Mouse (Mus musculus): ENCODE measurements around the gene Trappc13. TPM values are rescaled to one million over a fixed set of nuclear protein-coding genes. Genes with fewer than 3 reads are reported as not detected.
A peak's percentile ranks its signal among the peaks of the same experiment; 100 is the strongest.

The Trappc13 gene
- polyA plus RNA-seq, 1 experiment = 25.0 TPM

DNA sequence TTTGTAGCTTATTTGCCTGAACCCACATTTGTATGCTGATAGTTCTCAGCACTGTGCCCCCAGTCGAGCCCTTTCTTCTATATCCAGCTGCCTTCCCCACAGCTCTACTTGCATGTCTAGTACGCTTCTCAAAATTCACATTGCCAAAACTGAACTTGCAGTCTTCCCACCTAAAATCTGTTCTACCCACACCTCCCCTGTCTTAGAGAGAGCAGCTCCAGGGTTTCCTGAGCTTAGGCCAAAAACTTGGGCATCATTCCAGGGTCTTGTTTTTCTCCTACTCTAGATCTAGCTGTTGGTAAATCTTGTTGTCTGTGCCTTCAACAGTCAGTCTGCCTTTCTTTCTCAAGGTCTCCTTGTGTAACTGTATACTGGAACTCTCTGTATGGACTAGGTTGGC lies 63.4 kb downstream of the Trappc13 start:
- no peak for DNase-seq (ENCODE audit: low spot score)

DNA sequence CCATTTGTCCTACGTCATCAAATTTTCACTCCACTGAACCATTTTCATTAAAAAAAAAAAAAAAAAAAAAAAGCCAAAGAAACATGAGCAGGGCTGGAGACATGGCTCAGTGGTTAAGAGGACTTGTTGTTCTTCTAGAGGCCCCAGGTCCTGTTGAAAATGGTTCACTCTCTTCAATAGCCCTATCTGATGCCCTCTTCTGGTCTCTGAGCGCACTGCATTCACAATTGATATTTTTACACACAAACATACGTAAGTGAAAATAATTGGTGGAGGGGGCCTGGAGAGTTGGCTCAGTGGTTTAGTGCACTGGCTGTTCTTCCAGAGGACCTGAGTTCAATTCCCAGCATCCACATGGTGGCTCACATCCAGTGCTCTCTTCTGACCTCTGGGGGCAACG lies 64.5 kb downstream of the Trappc13 start:
- no peak for DNase-seq (ENCODE audit: low spot score)

DNA sequence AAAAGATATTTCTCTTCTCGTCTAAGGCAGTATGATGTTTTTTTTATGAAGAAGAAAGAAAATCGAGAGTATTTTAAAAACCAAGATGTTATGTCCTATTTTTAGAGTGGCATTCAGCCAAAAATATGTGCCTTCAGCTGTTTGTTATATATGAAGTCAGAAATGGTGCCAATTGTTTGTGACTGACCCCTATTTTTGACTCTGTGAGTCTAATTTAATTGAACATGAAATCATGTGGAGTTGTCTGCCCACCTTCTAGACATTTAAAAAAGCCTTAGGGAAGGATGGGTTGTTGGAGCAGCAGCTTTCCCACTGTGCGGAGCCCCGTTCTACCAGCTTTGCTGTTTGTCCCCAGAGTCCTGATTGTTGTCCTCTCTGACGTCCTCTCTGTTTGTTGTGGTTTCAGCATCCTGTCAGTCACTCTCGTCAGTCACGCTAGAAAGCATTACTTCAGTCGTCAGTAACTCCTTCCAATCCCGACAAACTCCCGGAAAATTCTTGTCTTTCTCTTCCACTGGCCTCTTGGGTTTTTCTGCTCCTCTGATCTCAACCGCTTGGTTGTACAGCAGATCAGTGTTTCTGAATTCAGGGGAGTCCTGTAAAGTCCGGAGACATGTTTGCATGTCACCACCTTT lies 65.9 kb downstream of the Trappc13 start:
- no peak for DNase-seq (ENCODE audit: low spot score)

DNA sequence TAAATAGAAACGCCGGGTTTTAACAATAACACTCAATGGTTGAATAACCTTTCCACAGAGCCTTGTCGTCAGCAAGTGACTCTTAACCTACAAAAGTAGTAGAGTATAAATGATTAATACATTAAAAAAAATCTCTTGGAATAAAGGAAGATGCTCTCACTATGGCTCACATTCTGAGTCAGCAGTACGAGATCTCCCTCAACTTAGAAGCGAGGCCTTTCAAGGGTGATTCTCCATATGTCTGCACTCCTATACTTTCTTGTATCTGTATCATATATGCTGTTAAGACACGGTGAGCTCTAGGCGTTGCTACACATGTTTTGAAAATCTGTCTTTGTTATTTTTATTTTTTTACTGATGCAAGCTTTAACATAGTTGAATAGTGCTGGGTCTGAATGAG lies 67.7 kb downstream of the Trappc13 start:
- DNase-seq (ENCODE audit: low spot score) = no peak

DNA sequence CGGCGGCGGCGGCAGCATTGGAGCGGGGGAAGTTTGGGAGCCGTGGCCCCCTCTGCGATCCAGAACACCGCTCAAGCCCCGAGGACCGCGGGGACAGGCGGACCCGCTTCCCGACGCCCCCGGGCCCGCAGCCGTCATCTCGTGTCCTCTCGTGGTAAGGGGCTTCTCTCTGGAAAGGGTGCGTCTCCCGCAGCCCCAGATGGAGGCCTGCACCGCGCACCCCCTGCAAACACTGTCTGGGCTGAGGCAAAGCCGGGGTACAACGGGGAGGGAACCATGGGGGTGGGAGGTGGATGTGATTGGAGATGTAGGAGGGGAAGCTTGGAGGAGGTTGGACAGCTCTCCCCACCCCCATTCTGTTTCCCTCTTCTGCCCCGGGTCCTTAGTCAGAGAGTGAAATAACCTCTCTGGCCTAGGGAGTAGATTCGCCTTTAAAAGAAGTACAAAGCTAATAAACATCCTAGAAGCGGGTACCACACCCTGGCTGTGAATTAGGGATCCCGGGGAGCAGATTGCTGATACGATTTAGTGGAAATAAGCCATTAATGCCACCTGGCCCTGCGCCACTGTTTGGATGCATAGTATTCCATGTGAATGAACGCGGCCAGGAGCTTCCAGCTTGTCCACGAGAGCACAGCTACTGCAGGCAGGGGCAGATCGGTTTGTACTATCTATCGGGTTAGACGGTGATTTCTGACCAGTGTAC lies 68.3 kb downstream of the Trappc13 start:
- no peak for DNase-seq (ENCODE audit: low spot score)

DNA sequence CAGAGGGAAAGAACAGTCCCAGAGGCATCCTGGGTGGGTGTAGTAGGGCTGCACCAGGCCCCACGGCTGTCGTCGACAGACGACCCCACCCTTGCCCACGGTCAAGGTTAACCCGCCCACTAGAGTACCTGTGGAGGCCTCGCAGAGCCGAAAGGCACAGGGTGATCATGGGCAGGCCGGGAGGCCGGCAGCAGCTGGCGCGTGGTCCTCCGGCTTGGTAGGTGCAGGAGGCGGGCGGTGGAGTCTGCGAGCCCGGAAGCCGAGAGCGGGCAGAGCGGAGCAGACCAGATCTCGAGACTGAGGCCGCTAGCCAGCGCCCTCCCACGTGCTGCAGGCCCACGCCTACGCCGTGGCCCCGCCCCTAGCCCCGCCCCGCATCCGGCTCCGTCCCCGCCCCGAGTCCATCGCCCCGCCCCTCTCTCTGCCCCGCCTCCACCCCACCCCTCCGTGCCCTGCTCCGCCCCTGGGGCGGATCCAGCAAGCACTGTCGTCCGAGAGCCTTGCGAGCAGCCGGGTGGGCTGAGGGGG lies 68.9 kb downstream of the Trappc13 start, which contains the start of the genes Nln and Sgtb:
Gene Nln (minus strand): TSS at position 327 of the 528 bp plus-strand sequence.
Gene Sgtb (plus strand): TSS at position 454 of the 528 bp plus-strand sequence.
- DNase-seq (ENCODE audit: low spot score) = peak; percentile 77

DNA sequence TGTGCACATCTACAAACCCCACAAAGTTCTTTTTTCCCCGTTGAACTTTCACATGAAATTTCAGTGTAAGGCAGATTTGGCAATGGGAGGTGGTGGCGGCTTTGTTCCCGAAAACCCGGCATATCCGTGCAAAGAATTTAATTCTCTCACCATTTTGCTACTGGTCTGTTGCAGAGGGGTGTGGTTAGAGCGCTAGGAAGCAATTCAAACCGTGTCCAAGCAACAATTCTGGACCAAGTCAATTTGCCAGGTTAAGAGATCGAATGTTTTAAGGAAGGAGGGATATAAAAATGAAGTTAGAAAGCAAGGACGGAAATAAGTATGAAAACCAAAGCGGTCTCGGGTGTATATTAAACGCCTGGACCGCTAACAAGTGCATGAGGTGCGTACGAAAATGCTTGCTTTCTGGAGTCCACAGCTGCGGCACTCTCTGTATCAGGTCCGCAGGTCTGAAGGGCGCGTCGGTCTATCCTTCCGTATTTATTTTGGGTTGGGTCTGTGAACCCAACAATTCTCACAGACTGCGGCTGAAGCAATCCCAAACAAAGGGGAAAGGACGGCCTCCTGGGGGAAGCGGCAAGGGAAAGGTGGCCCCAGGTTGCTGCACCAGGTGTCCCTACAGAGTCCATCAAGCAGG lies 69.5 kb downstream of the Trappc13 start:
- DNase-seq (ENCODE audit: low spot score) = no peak

DNA sequence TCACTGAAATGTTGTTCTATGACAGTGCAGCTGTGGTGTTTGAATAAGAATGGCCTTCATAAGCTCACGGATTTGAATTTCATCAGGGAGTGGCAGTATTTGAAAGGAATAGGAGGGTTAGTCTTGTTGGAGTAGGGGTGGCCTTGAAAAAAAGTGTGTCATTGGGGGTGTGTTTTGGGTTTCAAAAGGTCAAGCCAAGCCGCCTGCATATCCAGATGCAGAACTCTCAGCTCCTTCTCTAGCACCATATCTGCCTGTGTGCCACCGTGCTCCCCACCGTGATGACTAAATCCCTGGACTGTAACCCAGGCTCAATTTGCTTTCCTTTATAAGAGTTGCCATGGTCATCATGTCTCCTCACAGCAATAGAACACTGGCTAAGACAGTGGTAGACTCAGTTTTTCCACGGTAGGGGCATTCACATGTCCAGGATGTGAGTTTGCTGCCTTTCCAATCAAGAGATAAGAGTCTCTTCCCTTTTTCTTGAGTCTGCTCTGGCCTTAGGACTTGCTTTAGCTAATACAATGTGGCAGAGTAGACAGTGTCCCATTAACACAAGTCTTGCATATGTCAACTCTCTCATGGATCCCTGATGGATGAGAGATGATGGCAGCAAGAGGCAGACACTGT lies 76.5 kb downstream of the Trappc13 start:
- DNase-seq (ENCODE audit: low spot score) = no peak

DNA sequence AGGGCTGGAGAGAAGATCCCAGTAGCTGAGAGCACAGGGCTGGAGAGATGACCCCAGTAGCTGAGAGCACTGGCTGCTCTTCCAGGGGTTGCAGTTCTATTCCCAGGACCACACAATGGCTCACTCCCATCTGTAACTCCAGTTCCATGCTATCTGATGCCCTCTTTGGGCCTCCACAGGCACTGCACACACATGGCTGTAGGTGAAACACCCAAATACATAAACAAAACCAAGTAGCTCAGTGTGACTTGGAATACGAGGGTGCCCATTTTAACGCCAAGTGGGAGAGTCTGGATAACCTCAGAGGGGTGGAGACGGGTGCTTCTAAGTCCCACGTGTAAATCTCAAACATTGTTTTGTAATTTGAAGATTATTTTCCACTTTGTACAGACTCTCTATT lies 77.9 kb downstream of the Trappc13 start:
- no peak for DNase-seq (ENCODE audit: low spot score)

DNA sequence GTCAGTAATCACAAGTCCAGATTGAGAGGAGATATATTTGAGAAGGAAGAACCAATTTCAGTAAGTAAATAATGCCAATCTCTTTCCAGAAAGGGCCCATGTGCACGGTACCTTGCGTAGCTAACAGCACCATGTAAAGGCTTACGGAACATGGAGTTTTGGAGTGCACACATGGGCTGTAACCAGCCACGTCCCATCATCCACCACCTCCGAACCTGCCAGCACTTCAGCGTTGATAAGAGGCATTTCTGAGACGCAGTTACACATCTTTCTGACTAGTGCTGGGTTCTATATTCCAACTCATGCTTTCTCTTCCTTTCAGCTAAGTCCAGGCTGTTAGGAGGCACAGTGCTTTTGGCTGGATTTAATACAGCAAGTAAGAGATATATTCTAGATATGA lies 81.1 kb downstream of the Trappc13 start:
- DNase-seq (ENCODE audit: low spot score) = no peak

DNA sequence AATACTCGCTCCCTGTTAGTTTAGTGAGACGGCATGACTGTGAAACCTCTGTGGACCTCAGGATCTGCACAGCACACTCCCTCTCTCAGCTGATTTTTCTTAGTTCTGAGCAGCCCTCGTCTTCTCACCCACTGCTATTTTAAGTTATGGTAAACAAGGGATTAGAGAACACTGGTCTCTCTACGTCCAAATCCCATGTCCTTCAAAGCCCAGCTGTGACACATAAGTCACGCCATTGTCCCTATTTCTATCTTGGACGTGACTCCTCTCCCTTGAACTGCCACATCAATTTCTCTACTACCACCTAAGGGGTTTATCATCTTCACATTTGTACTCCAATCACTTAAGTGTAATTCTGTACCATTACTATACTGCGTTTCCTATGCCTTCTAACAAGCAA lies 82.3 kb downstream of the Trappc13 start:
- no peak for DNase-seq (ENCODE audit: low spot score)

DNA sequence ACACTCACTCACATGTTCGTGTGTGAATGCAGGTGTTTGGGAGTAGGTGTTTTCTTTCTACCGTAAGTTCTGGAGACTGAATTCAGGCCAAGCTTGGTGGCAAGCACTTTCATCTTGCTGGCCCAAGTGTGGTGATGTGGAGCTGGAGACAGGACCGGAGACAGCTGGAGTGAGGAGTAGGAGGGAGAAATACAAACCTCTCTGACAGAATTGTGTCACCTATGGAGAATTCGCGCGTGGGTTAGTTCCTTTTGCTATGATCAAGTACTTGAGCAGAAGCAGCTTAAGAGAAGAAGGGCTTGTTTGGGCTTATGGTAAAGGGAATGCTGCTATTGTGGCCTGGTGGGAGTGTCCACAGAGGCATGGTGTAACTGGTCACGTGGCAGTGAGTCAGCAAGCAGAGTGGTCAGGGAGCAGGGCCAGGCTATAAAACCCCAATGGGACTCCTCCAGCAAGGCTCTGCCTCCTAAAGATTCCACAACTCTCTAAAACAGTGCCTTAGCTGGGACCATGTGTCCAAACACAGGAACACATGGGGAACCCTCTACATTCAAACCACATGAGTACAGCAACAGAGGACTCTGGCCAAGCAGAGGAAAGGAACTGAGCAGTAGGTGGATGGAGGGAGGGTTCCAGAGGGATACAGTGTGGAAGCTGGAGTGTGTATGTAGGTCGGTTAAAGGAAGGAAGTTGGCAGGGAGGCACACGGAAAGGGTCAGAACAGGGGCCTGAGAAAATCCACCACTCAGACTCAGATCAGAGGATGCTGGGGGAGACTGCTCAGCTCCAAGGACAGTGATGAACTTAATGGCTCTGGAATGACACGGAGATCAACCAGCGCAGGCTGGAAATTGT lies 83.5 kb downstream of the Trappc13 start:
- no peak for DNase-seq (ENCODE audit: low spot score)

Other genes with a start within 250 kb of the Trappc13 start
- 12.6 and 13.0 TPM in 2 replicates for gene Nln, start 68.9 kb downstream of the Trappc13 start, polyA plus RNA-seq (2012; rRNA removed)
- 2.7 and 3.0 TPM in 2 replicates for gene Sgtb, start 68.7 kb downstream of the Trappc13 start, polyA plus RNA-seq (2012; rRNA removed)
- gene Trim23, start 328 bp upstream of the Trappc13 start, polyA plus RNA-seq (2012; rRNA removed) = 15.7 and 17.0 TPM in 2 replicates
- 1.9 and 2.2 TPM in 2 replicates for gene Cenpk, start 50.1 kb upstream of the Trappc13 start, polyA plus RNA-seq (2012; rRNA removed)
- 5.1 and 7.9 TPM in 2 replicates for gene Ppwd1, start 50.4 kb upstream of the Trappc13 start, polyA plus RNA-seq (2012; rRNA removed)
- gene Adamts6, start 109.4 kb upstream of the Trappc13 start, polyA plus RNA-seq (2012; rRNA removed) = 10.0 and 10.4 TPM in 2 replicates